Mouse (Mus musculus): Measurements from ENCODE around the gene Gm20388. TPM values are rescaled to one million over a fixed set of nuclear protein-coding genes. Genes with fewer than 3 reads are reported as not detected.

The Gm20388 gene
- polyA plus RNA-seq, 1 experiment from 2014 or later: not detected

DNA sequence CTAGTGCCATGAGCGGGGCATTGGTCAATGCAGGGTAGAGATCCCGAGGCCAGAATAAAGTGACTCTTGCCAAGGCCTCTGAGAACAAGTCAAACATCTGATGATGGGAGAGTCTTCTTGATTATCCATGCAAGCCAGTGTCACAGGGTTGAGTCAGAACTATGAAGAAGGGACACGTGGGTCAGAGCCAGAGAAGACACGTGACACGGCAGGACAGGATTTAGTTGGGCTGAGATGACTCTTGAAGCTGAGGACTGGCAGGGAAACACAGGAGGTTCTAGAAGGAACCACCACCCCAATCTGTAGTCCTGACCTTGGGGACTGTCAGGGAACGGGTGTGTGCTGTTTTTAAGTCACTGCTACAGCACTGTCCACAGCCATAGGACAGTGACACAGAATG lies 849.2 kb downstream of the Gm20388 start:
- 91% methylated on average over 6 of the region's 6 CpGs for WGBS
- no peak for ATAC-seq (ENCODE audit: low FRiP score, low TSS enrichment)
- H3K36me3 ChIP-seq (ENCODE audit: control insufficient read depth, insufficient read depth, low read length): no peaks in the 10 kb centered on the region

DNA sequence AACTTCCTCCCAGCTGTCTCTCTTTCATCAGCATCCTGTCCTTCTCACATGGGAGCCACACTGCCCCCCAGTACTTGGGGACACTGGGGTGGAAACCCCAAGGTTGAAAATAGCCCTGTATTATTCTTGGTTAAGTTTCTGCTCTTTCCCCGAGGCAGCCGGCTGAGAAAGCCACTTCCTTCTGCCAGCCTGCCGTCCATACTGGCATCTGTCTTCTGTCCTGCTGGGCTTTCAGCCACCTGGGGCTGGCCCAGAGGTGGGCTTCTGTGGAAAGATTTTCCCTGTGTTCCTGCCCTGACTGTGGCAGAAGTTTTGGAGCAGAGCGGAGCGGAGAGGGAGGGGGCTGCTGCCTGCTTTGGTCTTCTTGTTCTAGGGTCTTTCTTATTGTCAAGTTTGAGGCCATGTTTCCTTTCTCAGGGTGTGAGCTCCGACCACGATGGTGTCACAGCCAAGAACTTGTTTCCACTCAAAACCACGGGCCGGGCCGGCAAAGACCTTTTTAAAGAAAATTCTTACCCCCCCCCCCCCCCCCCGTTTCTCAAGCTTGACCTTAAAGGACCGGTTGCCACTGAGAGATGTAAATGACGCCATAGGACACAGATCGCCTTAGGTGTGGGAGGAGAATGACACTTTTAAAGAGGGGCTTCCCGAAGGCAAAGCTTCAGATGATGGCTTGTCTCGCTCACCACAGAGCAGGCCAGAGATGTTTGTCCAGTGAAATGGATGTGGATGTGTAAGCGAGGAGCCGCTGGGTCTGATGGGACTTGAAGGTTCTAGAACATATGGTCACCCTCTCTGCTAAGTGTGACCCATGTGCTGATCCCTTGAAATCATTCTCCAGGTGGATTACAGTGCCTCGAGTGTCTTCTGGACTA lies 849.9 kb downstream of the Gm20388 start:
- Histone ChIP-seq H3K4me1 (ENCODE audit: control insufficient read depth, insufficient read depth, low read length) (peaks cover 8% of the 10 kb centered on the region), H3K4me2 (replicated peaks; ENCODE audit: low read depth, low read length) (no peak overlapping the region), H3K36me3 (ENCODE audit: control insufficient read depth, insufficient read depth, low read length) (no peaks in the 10 kb centered on the region), H3K27me3 (ENCODE audit: control insufficient read depth, insufficient read depth, low read length) (no peaks in the 10 kb centered on the region), H3K9me3 (ENCODE audit: control insufficient read depth, low read length) (no peaks in the 10 kb centered on the region), H3K4me3 (ENCODE audit: low read length) (no peak overlapping the region), H3K27ac (ENCODE audit: low read depth, low read length) (no peak overlapping the region), H3K9ac (ENCODE audit: low read depth, low read length) (no peak overlapping the region)
- WGBS: 80% methylated on average over 19 of the region's 19 CpGs
- ATAC-seq (ENCODE audit: low FRiP score, low TSS enrichment): no peak

More for the DNA sequence above, 849.2 kb downstream of the Gm20388 start:
- no peak overlapping the region for H3K4me3 ChIP-seq (ENCODE audit: low read length)
- H3K4me2 ChIP-seq (replicated peaks; ENCODE audit: low read depth, low read length): no peak overlapping the region
- H3K9me3 ChIP-seq (ENCODE audit: control insufficient read depth, low read length): no peaks in the 10 kb centered on the region
- H3K27ac ChIP-seq (ENCODE audit: low read depth, low read length): no peak overlapping the region
- no peak overlapping the region for H3K9ac ChIP-seq (ENCODE audit: low read depth, low read length)
- peaks cover 14% of the 10 kb centered on the region for H3K4me1 ChIP-seq (ENCODE audit: control insufficient read depth, insufficient read depth, low read length)
- H3K27me3 ChIP-seq (ENCODE audit: control insufficient read depth, insufficient read depth, low read length): no peaks in the 10 kb centered on the region

- Histone ChIP-seq H3K36me3 (ENCODE audit: control insufficient read depth, insufficient read depth, low read length) (no peaks in the 10 kb centered on the region), H3K9ac (ENCODE audit: low read depth, low read length) (no peak overlapping the region), H3K9me3 (ENCODE audit: control insufficient read depth, low read length) (no peaks in the 10 kb centered on the region), H3K4me1 (ENCODE audit: control insufficient read depth, insufficient read depth, low read length) (no peaks in the 10 kb centered on the region), H3K4me3 (ENCODE audit: low read length) (no peak overlapping the region), H3K27me3 (ENCODE audit: control insufficient read depth, insufficient read depth, low read length) (no peaks in the 10 kb centered on the region; the same call in 1 of the 2 replicates), H3K4me2 (replicated peaks; ENCODE audit: low read depth, low read length) (no peak overlapping the region), H3K27ac (ENCODE audit: low read depth, low read length) (no peak overlapping the region)
- ATAC-seq (ENCODE audit: low FRiP score, low TSS enrichment): no peak
- 70% methylated on average over 5 of the region's 5 CpGs for WGBS
These were observed 852.6 kb downstream of the Gm20388 start for GRCm38 (mm10) chr8:120763267-120763666.

DNA sequence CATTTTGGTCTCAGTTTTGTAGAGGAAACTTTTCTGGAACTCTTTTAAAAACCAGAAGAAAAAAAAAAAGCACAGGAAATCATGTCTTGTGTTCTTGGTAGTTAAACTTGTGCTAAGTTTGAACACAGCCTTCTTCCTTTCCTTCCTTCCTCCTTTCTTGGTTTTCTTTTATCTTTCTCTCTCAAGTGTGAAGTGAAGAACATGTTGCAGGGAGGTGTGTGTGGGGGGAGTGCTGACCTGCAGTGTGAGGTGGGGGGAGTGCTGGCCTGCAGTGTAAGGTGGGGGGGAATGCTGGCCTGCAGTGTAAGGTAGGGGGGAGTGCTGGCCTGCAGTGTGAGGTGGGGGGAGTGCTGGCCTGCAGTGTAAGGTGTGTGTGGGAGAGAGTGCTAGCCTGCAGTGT lies 854.0 kb downstream of the Gm20388 start:
- Histone ChIP-seq H3K27me3 (ENCODE audit: control insufficient read depth, insufficient read depth, low read length) (no peaks in the 10 kb centered on the region; the same call in 1 of the 2 replicates), H3K27ac (ENCODE audit: low read depth, low read length) (no peak overlapping the region), H3K4me3 (ENCODE audit: low read length) (no peak overlapping the region), H3K4me2 (replicated peaks; ENCODE audit: low read depth, low read length) (no peak overlapping the region), H3K4me1 (ENCODE audit: control insufficient read depth, insufficient read depth, low read length) (no peaks in the 10 kb centered on the region), H3K9ac (ENCODE audit: low read depth, low read length) (no peak overlapping the region), H3K9me3 (ENCODE audit: control insufficient read depth, low read length) (no peaks in the 10 kb centered on the region), H3K36me3 (ENCODE audit: control insufficient read depth, insufficient read depth, low read length) (no peaks in the 10 kb centered on the region)
- ATAC-seq (ENCODE audit: low FRiP score, low TSS enrichment): no peak

DNA sequence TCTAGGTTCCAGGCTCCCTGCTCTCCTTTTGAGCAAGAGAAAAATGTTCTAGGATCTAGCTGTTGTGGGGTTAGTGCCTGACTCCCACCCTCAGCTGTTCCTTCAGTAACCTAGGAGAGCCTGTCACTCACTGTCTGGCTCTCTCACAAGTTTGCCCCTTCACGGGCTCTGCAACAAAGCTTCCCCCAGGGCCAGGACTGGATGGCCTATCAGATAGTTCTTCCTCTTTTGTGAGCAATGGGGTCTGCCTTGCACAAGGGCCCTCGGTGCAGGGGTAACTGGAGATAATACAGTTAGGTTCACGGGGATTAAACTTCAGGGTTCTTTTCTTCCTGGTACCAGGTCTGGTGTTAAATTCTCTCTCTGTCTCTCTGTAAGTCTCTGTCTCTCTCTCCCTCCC lies 856.0 kb downstream of the Gm20388 start:
- no peak for ATAC-seq (ENCODE audit: low FRiP score, low TSS enrichment)
- 48% methylated on average over 3 of the region's 3 CpGs for WGBS

DNA sequence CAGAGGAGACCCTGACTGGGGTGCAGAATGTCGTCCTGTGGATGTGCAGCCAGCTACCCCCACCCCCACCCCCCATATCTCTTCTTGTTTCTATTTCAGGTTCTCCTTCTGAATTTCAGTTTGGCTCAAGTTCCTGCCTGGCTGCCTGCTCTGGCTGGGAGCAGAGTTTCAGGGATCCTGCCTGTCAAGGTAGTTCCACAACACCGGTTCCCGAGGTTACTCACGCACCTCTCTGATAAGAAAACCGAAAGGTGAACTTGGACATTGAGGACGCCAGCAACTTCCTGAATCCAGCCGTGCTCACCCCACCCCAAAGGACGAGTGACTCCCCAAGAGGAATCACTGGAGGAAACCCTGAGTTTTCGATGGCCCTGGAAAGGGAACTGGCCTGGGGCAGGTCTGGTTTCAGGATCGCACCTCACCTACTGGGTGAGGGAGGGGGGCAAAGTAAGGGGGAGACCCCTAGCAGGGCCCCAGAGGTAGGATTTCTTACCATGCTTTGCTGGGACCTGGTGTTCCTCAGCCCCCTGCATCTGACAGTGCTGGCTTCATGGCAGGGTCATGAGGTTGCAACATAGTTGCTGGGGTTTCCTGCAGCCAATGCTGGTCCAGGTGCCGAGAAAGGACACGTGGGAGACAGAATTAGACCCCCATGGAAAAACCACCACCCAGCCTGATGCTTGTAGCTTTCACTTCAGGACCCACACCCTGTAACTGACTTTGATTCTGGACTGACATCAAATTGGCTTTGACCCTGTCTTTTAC lies 858.0 kb downstream of the Gm20388 start:
- no peak overlapping the region for H3K4me3 ChIP-seq (ENCODE audit: low read length)
- no peak overlapping the region for H3K27ac ChIP-seq (ENCODE audit: low read depth, low read length)
- no peak overlapping the region for H3K9ac ChIP-seq (ENCODE audit: low read depth, low read length)
- no peaks in the 10 kb centered on the region for H3K9me3 ChIP-seq (ENCODE audit: control insufficient read depth, low read length)
- no peaks in the 10 kb centered on the region for H3K36me3 ChIP-seq (ENCODE audit: control insufficient read depth, insufficient read depth, low read length)
- 63% methylated on average over 12 of the region's 12 CpGs for WGBS
- H3K4me2 ChIP-seq (replicated peaks; ENCODE audit: low read depth, low read length): no peak overlapping the region
- H3K27me3 ChIP-seq (ENCODE audit: control insufficient read depth, insufficient read depth, low read length): no peaks in the 10 kb centered on the region; the same call in 1 of the 2 replicates
- H3K4me1 ChIP-seq (ENCODE audit: control insufficient read depth, insufficient read depth, low read length): no peaks in the 10 kb centered on the region
- no peak for ATAC-seq (ENCODE audit: low FRiP score, low TSS enrichment)

More for the DNA sequence above, 856.0 kb downstream of the Gm20388 start:
- no peaks in the 10 kb centered on the region for H3K36me3 ChIP-seq (ENCODE audit: control insufficient read depth, insufficient read depth, low read length)
- no peak overlapping the region for H3K4me3 ChIP-seq (ENCODE audit: low read length)
- no peaks in the 10 kb centered on the region for H3K9me3 ChIP-seq (ENCODE audit: control insufficient read depth, low read length)
- H3K27me3 ChIP-seq (ENCODE audit: control insufficient read depth, insufficient read depth, low read length): no peaks in the 10 kb centered on the region; the same call in 1 of the 2 replicates
- no peak overlapping the region for H3K4me2 ChIP-seq (replicated peaks; ENCODE audit: low read depth, low read length)
- H3K27ac ChIP-seq (ENCODE audit: low read depth, low read length): no peak overlapping the region
- no peaks in the 10 kb centered on the region for H3K4me1 ChIP-seq (ENCODE audit: control insufficient read depth, insufficient read depth, low read length)
- no peak overlapping the region for H3K9ac ChIP-seq (ENCODE audit: low read depth, low read length)

- 92% methylated on average over 10 of the region's 10 CpGs for WGBS
- H3K36me3 ChIP-seq (ENCODE audit: control insufficient read depth, insufficient read depth, low read length): no peaks in the 10 kb centered on the region
- H3K4me2 ChIP-seq (replicated peaks; ENCODE audit: low read depth, low read length): no peak overlapping the region
- H3K9ac ChIP-seq (ENCODE audit: low read depth, low read length): no peak overlapping the region
- no peaks in the 10 kb centered on the region; the same call in 1 of the 2 replicates for H3K27me3 ChIP-seq (ENCODE audit: control insufficient read depth, insufficient read depth, low read length)
- ATAC-seq (ENCODE audit: low FRiP score, low TSS enrichment): no peak
- H3K4me1 ChIP-seq (ENCODE audit: control insufficient read depth, insufficient read depth, low read length): no peaks in the 10 kb centered on the region
- no peaks in the 10 kb centered on the region; the same call in 1 of the 2 replicates for H3K9me3 ChIP-seq (ENCODE audit: control insufficient read depth, low read length)
- H3K27ac ChIP-seq (ENCODE audit: low read depth, low read length): no peak overlapping the region
- H3K4me3 ChIP-seq (ENCODE audit: low read length): no peak overlapping the region
These were observed 866.5 kb downstream of the Gm20388 start for GRCm38 (mm10) chr8:120777184-120777583.

DNA sequence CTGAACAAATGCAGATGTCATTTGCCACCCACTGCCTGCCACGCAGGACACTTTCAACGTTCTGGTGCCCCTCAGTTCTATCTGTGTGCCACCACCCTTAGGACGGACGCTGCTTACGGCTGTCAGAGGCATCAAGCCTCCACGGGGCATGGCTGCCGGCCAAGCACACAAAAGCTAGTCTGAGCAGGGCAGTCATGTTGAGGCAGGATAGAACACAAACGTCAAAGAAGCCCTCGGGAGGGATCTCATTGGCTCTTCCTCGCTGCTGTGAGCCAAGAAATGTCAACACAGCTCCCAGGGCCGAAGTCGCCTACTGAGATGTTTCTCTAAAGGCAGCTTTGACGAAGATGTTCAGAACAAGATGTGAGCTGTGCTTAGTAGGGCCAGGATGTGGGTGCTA lies 867.1 kb downstream of the Gm20388 start:
- Histone ChIP-seq H3K4me1 (ENCODE audit: control insufficient read depth, insufficient read depth, low read length) (no peaks in the 10 kb centered on the region), H3K4me2 (replicated peaks; ENCODE audit: low read depth, low read length) (no peak overlapping the region), H3K9me3 (ENCODE audit: control insufficient read depth, low read length) (no peaks in the 10 kb centered on the region; the same call in 1 of the 2 replicates), H3K9ac (ENCODE audit: low read depth, low read length) (peak overlapping the region; percentile 12; the same call in 1 of the 2 replicates), H3K36me3 (ENCODE audit: control insufficient read depth, insufficient read depth, low read length) (no peaks in the 10 kb centered on the region), H3K27me3 (ENCODE audit: control insufficient read depth, insufficient read depth, low read length) (no peaks in the 10 kb centered on the region; the same call in 1 of the 2 replicates), H3K27ac (ENCODE audit: low read depth, low read length) (no peak overlapping the region), H3K4me3 (ENCODE audit: low read length) (no peak overlapping the region)
- WGBS: 71% methylated on average over 13 of the region's 13 CpGs
- no peak for ATAC-seq (ENCODE audit: low FRiP score, low TSS enrichment)

GRCm38 (mm10) chr8:120779106-120779505 lies 868.5 kb downstream of the Gm20388 start:
- Histone ChIP-seq H3K9me3 (ENCODE audit: control insufficient read depth, low read length) (no peaks in the 10 kb centered on the region; the same call in 1 of the 2 replicates), H3K27me3 (ENCODE audit: control insufficient read depth, insufficient read depth, low read length) (no peaks in the 10 kb centered on the region; the same call in 1 of the 2 replicates), H3K9ac (ENCODE audit: low read depth, low read length) (no peak overlapping the region), H3K27ac (ENCODE audit: low read depth, low read length) (no peak overlapping the region), H3K4me2 (replicated peaks; ENCODE audit: low read depth, low read length) (no peak overlapping the region), H3K36me3 (ENCODE audit: control insufficient read depth, insufficient read depth, low read length) (no peaks in the 10 kb centered on the region), H3K4me3 (ENCODE audit: low read length) (no peak overlapping the region), H3K4me1 (ENCODE audit: control insufficient read depth, insufficient read depth, low read length) (no peaks in the 10 kb centered on the region)
- no peak; the same call in 1 of the 2 replicates for ATAC-seq (ENCODE audit: low FRiP score, low TSS enrichment)
- 73% methylated on average over 7 of the region's 7 CpGs for WGBS
